7 mouse cellular contexts compared by ENCODE assay signal in the genomic region with DNA sequence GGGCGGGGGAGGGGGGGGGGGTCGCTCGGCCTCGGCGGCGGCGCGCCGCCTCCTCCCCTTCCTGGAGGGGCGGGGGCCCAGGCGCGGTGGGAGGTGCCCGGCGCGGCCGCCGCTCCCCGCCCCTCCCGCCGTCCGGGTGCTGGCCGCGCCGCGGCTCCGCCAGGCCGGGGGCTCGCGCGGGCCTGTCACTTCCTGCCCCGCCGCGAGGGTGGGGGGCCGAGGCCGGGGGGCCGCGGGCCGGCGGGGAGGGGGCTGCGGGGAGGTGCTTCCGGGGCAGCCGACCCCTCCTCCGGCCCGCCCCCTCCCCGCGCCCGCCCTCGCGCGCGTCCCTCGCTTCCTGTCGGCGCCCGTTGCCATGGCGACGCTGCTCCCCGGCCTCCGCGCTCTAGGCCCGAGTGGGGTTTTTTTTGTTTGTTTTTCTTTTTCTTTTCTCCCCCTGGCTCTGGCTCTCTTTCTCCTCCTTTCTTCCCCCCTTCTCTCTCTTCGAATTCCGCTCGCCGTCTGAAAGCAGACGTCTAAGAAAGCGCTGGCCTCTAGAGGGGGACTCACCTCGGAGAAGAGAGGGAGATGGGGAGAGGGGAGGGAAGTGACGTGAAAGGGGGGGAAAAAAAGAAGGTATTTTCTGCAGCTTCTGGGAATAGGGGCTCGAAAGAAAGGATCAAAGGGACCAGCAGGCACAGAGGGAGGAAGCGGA. TPM values are rescaled to one million over a fixed set of nuclear protein-coding genes. Genes with fewer than 3 reads are reported as not detected.
A peak's percentile ranks its signal among the peaks of the same experiment; 100 is the strongest.
DNase-seq lines count a peak whose midpoint lies in the region; ATAC-seq and TF ChIP-seq lines count a peak whose summit lies in the region.

No protein-coding gene starts in this region.

- peak; percentile 49 for TF ChIP-seq CTCF in intestine, postnatal 0 days (IDR thresholded peaks at IDR 0.05; ENCODE audit: low read depth)
- TF ChIP-seq CTCF in small intestine, adult 2 months (IDR thresholded peaks at IDR 0.05; ENCODE audit: extremely low read depth, insufficient read length, insufficient replicate concordance, low read depth, low read length) = peak; percentile 8; the same call in 1 of the 2 replicates

- WGBS in intestine, postnatal 0 days = 0% methylated on average over 34 of the region's 71 CpGs
- under 1% methylated on average over 39 of the region's 71 CpGs for WGBS in limb, embryonic 10.5 days
- 0% methylated on average over 18 of the region's 71 CpGs for WGBS in midbrain, embryonic 12.5 days
- 3% methylated on average over 37 of the region's 71 CpGs for WGBS in small intestine, adult 2 months

- H3K27me3 ChIP-seq in intestine, postnatal 0 days (replicated peaks; ENCODE audit: control insufficient read depth, insufficient read depth, low read length) = no peaks in the 10 kb centered on the region
- H3K27me3 ChIP-seq in limb, embryonic 10.5 days (ENCODE audit: low read depth, poor library complexity, severe bottlenecking) = no peaks in the 10 kb centered on the region
- no peaks in the 10 kb centered on the region for H3K27me3 ChIP-seq in midbrain, embryonic 12.5 days
- no peaks in the 10 kb centered on the region for H3K27me3 ChIP-seq in small intestine, adult 2 months (ENCODE audit: control insufficient read depth, insufficient read depth, low read length)

- H3K9ac ChIP-seq in intestine, postnatal 0 days (ENCODE audit: low read depth, low read length) = peak overlapping the region; percentile 72
- peak overlapping the region; percentile 93 for H3K9ac ChIP-seq in midbrain, embryonic 12.5 days (replicated peaks)

- H3K27ac ChIP-seq in intestine, postnatal 0 days (ENCODE audit: low read depth, low read length) = peak overlapping the region; percentile 78
- peak overlapping the region; percentile 96 for H3K27ac ChIP-seq in limb, embryonic 10.5 days
- H3K27ac ChIP-seq in midbrain, embryonic 12.5 days (replicated peaks) = peak overlapping the region; percentile 97
- H3K27ac ChIP-seq in small intestine, adult 2 months (ENCODE audit: insufficient read depth, low read depth, low read length) = 0 out of 2 replicates have a peak overlapping the region, but pooled peaks have one; percentile 18

- DNase-seq in adrenal gland, postnatal 10 days = peak; percentile 91
- peak; percentile 86 for DNase-seq in embryo, embryonic 11.5 days (ENCODE audit: low read depth, low spot score)
- DNase-seq in limb, embryonic 10.5 days (ENCODE audit: low spot score) = peak; percentile 94

- peak overlapping the region; percentile 79 for H3K4me2 ChIP-seq in intestine, postnatal 0 days (replicated peaks; ENCODE audit: low read depth)
- peak overlapping the region; percentile 55 for H3K4me2 ChIP-seq in midbrain, embryonic 12.5 days (replicated peaks)

- H3K36me3 ChIP-seq in intestine, postnatal 0 days (ENCODE audit: control insufficient read depth, insufficient read depth) = no peaks in the 10 kb centered on the region; the same call in 1 of the 2 replicates
- H3K36me3 ChIP-seq in limb, embryonic 10.5 days = peaks cover 18% of the 10 kb centered on the region
- H3K36me3 ChIP-seq in midbrain, embryonic 12.5 days = peaks cover 17% of the 10 kb centered on the region
- no peaks in the 10 kb centered on the region for H3K36me3 ChIP-seq in small intestine, adult 2 months (ENCODE audit: control insufficient read depth, insufficient read depth, low read length)

- H3K9me3 ChIP-seq in intestine, postnatal 0 days (ENCODE audit: control insufficient read depth) = no peaks in the 10 kb centered on the region
- H3K9me3 ChIP-seq in limb, embryonic 10.5 days (replicated peaks) = no peaks in the 10 kb centered on the region
- H3K9me3 ChIP-seq in midbrain, embryonic 12.5 days = no peaks in the 10 kb centered on the region

- H3K4me1 ChIP-seq in intestine, postnatal 0 days (replicated peaks; ENCODE audit: control insufficient read depth, insufficient read depth, low read length) = no peaks in the 10 kb centered on the region
- H3K4me1 ChIP-seq in limb, embryonic 10.5 days = peaks cover 30% of the 10 kb centered on the region
- H3K4me1 ChIP-seq in midbrain, embryonic 12.5 days = peaks cover 24% of the 10 kb centered on the region
- no peaks in the 10 kb centered on the region; the same call in 1 of the 2 replicates for H3K4me1 ChIP-seq in small intestine, adult 2 months (ENCODE audit: control insufficient read depth, insufficient read depth, insufficient read length, low read length)

- no peak for TF ChIP-seq POLR2A in small intestine, adult 2 months (IDR thresholded peaks at IDR 0.05; ENCODE audit: low read depth, low read length)

- peak; percentile 55 for ATAC-seq in granulocyte monocyte progenitor cell, adult 5-6 weeks (replicated peaks; ENCODE audit: poor library complexity, severe bottlenecking)
- peak; percentile 90 for ATAC-seq in intestine, postnatal 0 days
- peak; percentile 87 for ATAC-seq in midbrain, embryonic 12.5 days (ENCODE audit: low FRiP score, low read depth)

- H3K4me3 ChIP-seq in intestine, postnatal 0 days (ENCODE audit: low read depth, low read length) = peak overlapping the region; percentile 81
- H3K4me3 ChIP-seq in limb, embryonic 10.5 days = peak overlapping the region; percentile 82
- peak overlapping the region; percentile 87 for H3K4me3 ChIP-seq in midbrain, embryonic 12.5 days
- H3K4me3 ChIP-seq in small intestine, adult 2 months (ENCODE audit: low read depth, low read length) = peak overlapping the region; percentile 83

RNA-seq across cellular contexts. Expression of gene Phc1, which starts 0.6 kb away (rescaled TPM):
- total RNA-seq in adrenal gland, postnatal 10 days (2021) = 10 to 100 TPM; 24.3 to 29.1 TPM
- total RNA-seq in granulocyte monocyte progenitor cell, adult 5-6 weeks (2014; fragmentation: Nextera tagmentation) = 6.9 and 11.8 TPM in 2 replicates
- 3.5 and 4.5 TPM in 2 replicates for total RNA-seq in granulocyte monocyte progenitor cell, adult 5-6 weeks (2017)
- 3.3 and 3.5 TPM in 2 replicates for polyA plus RNA-seq in intestine, postnatal 0 days (2015; fragmentation: Nextera tagmentation; extraction: Ambion mirVana)
- 33.6 and 37.4 TPM in 2 replicates for polyA plus RNA-seq in limb, embryonic 10.5 days (2016; fragmentation: Nextera tagmentation; extraction: Ambion mirVana)
- 36.1 and 41.4 TPM in 2 replicates for polyA plus RNA-seq in midbrain, embryonic 12.5 days (2016; fragmentation: Nextera tagmentation; extraction: Ambion mirVana)
- polyA plus RNA-seq in small intestine, adult 2 months (2012; rRNA removed) = 10.5 and 13.6 TPM in 2 replicates

RNA-seq across cellular contexts. Expression of gene M6pr, which starts 31.3 kb away (rescaled TPM):
- total RNA-seq in adrenal gland, postnatal 10 days (2021) = 100 to 1,000 TPM; 111 to 119 TPM
- total RNA-seq in granulocyte monocyte progenitor cell, adult 5-6 weeks (2014; fragmentation: Nextera tagmentation) = 209 and 230 TPM in 2 replicates
- total RNA-seq in granulocyte monocyte progenitor cell, adult 5-6 weeks (2017) = 490 and 513 TPM in 2 replicates
- polyA plus RNA-seq in intestine, postnatal 0 days (2015; fragmentation: Nextera tagmentation; extraction: Ambion mirVana) = 91.7 and 92.2 TPM in 2 replicates
- polyA plus RNA-seq in limb, embryonic 10.5 days (2016; fragmentation: Nextera tagmentation; extraction: Ambion mirVana) = 85.7 and 97.8 TPM in 2 replicates
- polyA plus RNA-seq in midbrain, embryonic 12.5 days (2016; fragmentation: Nextera tagmentation; extraction: Ambion mirVana) = 72.2 and 72.6 TPM in 2 replicates
- polyA plus RNA-seq in small intestine, adult 2 months (2012; rRNA removed) = 15.2 and 23.9 TPM in 2 replicates

RNA-seq across cellular contexts. Expression of gene Klrg1, which starts 57.1 kb away (rescaled TPM):
- under 1 TPM in 1 of 2 experiments, not detected in 1; 0.42 TPM for total RNA-seq in adrenal gland, postnatal 10 days (2021)
- total RNA-seq in granulocyte monocyte progenitor cell, adult 5-6 weeks (2014; fragmentation: Nextera tagmentation) = not detected in 2 replicates
- not detected in 2 replicates for total RNA-seq in granulocyte monocyte progenitor cell, adult 5-6 weeks (2017)
- polyA plus RNA-seq in intestine, postnatal 0 days (2015; fragmentation: Nextera tagmentation; extraction: Ambion mirVana) = 0.08 TPM in 1 of 2 replicates, not detected in the other
- polyA plus RNA-seq in limb, embryonic 10.5 days (2016; fragmentation: Nextera tagmentation; extraction: Ambion mirVana) = 0.20 TPM in 1 of 2 replicates, not detected in the other
- polyA plus RNA-seq in midbrain, embryonic 12.5 days (2016; fragmentation: Nextera tagmentation; extraction: Ambion mirVana) = 0.16 and 0.29 TPM in 2 replicates
- 0.14 and 0.28 TPM in 2 replicates for polyA plus RNA-seq in small intestine, adult 2 months (2012; rRNA removed)

Comparison
In these comparisons a context has a peak if more than half of its experiments do, and no peak if none do; other contexts are left out.
1. Peak in every context shown above with its lines: DNase-seq, ATAC-seq, H3K4me3 ChIP-seq and H3K27ac ChIP-seq.
2. H3K27ac ChIP-seq: peak in every context shown above with its lines; median percentile 97 in midbrain, embryonic 12.5 days; 96 in limb, embryonic 10.5 days; 78 in intestine, postnatal 0 days; 18 in small intestine, adult 2 months.